In genomic region chr3:90146651-90147050, GRCm38 (mm10) we compare ENCODE assay signal across 16 mouse cellular contexts.
"Had no signal": no experiment of that assay in that cellular context is flagged by ENCODE, and none has a peak within 500 bp of the region (broad histone marks: within the 10 kb centered on the region; RNA-seq: fewer than 3 reads in every experiment).

No protein-coding gene starts in this region.

- H3K4me1 ChIP-seq: liver, embryonic 12.5 days; midbrain, embryonic 10.5 days; midbrain, embryonic 13.5 days; stomach, embryonic 15.5 days had no signal

- H3K9ac ChIP-seq: liver, embryonic 12.5 days; liver, embryonic 14.5 days; lung, embryonic 14.5 days; midbrain, embryonic 13.5 days; neural tube, embryonic 12.5 days; stomach, embryonic 15.5 days had no signal

- H3K4me2 ChIP-seq: liver, embryonic 12.5 days; lung, embryonic 14.5 days; midbrain, embryonic 13.5 days; neural tube, embryonic 12.5 days; stomach, embryonic 15.5 days had no signal

- ATAC-seq: liver, embryonic 12.5 days; midbrain, embryonic 13.5 days had no signal

- H3K27ac ChIP-seq: liver, embryonic 12.5 days; liver, embryonic 14.5 days; midbrain, embryonic 10.5 days; midbrain, embryonic 13.5 days; neural tube, embryonic 12.5 days; stomach, embryonic 15.5 days; stomach, postnatal 0 days had no signal

- DNase-seq: lung, adult 18-20 months; lung, embryonic 14.5 days; lung, postnatal 10 days; lung, postnatal 4 days; right cerebral cortex, postnatal 14 days; thymus, adult 2 months; thymus, postnatal 25 days; thymus, postnatal 4 days had no signal

- H3K36me3 ChIP-seq: liver, embryonic 12.5 days; midbrain, embryonic 10.5 days; midbrain, embryonic 13.5 days; neural tube, embryonic 12.5 days; stomach, embryonic 15.5 days had no signal

- H3K9me3 ChIP-seq: liver, embryonic 12.5 days; midbrain, embryonic 10.5 days; midbrain, embryonic 13.5 days; neural tube, embryonic 12.5 days; stomach, embryonic 15.5 days had no signal

- H3K4me3 ChIP-seq: liver, embryonic 12.5 days; midbrain, embryonic 10.5 days; midbrain, embryonic 13.5 days; myocyte; neural tube, embryonic 12.5 days; stomach, embryonic 15.5 days had no signal

- H3K27me3 ChIP-seq: liver, embryonic 12.5 days; midbrain, embryonic 13.5 days; neural tube, embryonic 12.5 days; stomach, embryonic 15.5 days had no signal
